Mouse (Mus musculus): ENCODE data around the gene Gbp2. TPM values are rescaled to one million over a fixed set of nuclear protein-coding genes. Genes with fewer than 3 reads are reported as not detected.
"Not testable (repeated sequence)": the region's sequence is repeated elsewhere in the genome, so short reads cannot be mapped to it uniquely, and the experiment has no call there.

The Gbp2 gene
- 1 to 10 TPM; 2.5 to 4.3 TPM for total RNA-seq (2021)
- long read RNA-seq, experiment 1, partial matches to known transcripts: 1 of 3 reads
- long read RNA-seq, experiment 1, other reads (novel, unspliced or antisense): 0 of 3 reads
- long read RNA-seq, experiment 2, transcript Gbp2-201 (11 exons, 2,516 nt): major isoform, 8 of 8 reads
- long read RNA-seq, experiment 2, partial matches to known transcripts: 0 of 8 reads
- long read RNA-seq, experiment 2, other reads (novel, unspliced or antisense): 0 of 8 reads

DNA sequence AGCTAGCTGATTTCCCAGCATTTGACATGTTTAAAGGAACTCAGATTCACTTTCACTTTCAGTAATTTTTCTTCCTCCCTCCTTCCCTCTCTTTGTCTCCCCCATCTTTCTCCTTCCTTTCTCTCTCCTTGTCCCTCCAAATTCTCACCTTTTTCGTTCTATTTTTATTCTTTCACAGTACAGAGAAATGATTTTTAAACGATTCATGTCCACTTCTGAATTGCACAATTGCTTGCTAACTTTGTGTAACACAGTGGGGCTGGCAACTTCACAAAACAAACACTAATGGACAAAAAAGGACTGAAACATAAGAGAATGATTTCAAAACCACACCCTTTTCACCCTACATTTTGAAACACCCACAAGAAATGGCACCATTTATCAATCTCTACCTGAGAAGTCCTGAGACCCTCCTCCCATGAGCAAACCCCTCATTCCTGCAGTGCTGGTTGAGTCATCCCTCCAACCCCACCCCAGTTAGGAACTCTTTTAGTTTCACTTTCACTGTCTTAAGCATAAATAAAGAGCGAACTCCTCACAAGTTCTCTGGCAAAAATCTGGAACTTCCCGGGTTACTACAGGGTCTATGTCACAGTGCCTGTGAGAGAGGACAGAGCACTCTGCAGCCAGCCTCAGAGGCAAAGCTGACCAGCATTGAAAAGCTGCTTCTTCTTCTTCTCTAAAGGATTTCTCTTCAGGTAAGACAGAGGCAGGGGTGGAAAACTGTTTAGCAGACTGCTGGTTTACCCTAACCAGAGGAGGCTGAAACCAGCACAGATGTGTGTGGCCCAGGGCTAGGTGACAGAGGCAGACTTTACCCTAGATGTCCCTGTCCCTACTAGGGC lies at the start of gene Gbp2:
Gbp2 (plus strand) TSS at position 492 of the 845 bp plus-strand sequence.
- DNase-seq: peak; percentile 8

DNA sequence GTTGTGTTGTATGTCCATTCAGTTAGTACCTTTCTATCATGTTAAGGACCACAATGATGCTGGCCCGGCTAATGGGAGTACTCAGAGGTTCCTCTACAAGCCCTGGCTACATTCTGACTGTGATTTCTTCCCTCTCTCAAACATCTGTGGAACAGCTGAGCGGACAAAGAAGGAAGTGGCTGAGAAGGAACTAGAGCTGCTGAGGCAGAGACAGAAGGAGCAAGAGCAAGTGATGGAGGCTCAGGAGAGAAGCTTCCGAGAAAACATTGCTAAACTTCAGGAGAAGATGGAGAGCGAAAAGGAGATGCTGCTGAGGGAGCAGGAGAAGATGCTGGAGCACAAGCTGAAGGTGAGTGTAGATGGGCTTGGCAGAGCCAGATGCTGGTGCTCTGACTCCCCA lies 49.7 kb upstream of the Gbp2 start:
- no peak for DNase-seq

DNA sequence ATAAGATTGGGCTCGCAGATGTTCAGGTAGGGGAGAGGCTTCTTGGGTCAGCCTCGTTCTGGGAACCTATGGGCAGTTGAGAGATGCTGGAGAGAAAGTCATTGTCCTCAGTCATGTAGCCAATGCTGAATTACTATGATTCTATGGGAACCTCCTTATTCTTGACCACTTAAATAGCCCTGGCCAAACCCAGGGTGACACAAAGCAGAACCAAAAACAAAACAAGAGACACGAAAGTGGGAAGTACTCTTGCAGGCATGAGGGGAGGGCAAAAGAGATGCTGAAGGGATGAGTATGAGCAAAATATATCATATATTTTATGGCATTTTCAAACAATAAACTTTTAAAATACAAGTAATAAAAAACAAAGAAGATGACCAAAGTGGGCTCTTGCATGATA lies 43.3 kb upstream of the Gbp2 start:
- no peak for DNase-seq

DNA sequence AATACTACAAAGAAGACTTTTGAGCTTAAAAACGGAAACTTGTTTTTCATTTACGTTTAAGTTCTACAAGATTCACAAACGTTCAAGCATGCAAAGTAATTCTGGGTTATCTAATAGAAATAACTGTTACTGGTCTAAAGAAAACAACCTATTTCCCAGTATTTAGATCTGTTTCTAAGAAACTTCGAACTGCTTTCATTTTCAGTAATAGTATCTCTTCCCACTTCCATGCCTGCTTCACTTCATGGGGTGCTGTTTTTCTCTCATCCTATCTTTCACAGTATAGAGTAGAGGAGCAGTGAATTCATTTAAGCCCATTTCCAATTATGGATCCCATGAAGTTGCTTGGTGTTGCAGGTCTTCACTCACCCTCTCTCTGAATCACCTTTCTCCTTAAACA lies 42.1 kb upstream of the Gbp2 start:
- no peak for DNase-seq

DNA sequence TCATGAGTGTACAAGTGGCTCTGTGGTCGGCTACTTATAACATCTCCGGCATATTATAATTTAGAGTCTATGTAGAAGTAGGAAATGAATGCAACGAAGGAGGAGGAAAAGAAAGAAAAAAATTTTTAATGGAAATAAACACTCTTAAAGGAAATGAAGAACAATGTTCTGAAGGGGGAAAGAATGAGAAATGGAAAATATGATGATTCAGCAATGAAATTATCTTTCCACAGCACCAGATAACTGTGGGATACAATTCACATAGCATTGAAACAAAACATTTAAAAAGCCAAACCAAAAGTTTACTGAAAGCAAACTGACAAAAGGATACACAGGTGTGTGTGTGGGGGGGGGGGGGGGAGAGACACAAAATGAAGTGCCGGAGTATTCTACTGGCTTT lies 37.3 kb upstream of the Gbp2 start:
- DNase-seq: no peak

DNA sequence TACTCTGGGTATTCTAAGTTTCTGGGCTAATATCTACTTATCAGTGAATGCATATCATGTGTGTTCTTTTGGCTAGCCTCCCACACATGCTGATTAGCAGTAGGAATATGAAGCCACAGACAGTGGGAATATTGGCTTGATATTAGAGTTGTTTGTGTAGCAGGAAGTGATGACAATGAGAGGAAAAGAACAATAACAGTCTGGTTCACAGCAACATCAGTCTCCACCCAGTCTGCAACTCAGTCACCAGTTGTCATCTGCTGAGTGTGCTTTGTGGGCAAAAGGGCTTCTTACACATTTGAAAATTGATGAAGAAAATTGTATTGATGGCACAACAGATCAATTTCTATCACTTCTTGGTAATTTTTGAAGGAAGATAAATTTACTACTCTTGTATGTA lies 33.0 kb upstream of the Gbp2 start:
- no peak for DNase-seq

DNA sequence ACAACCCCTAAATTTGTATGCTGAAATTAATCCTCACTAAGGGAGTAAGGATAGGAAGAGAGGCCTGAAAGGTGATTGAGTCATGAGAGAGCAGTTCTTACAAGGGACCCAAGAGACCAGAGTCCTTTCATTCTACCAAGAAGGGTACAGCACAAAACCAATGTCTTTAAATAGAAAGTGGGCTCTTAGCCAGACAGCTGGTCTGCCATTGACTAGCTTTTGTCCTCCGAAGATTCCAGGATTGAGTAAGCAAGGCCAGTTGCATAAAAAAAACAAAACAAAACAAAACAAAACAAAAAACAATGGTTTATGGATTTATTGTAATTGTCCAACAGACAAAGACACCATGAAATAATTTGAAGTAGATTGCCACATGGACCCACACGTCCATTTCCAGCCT lies 31.5 kb upstream of the Gbp2 start:
- DNase-seq: no peak

DNA sequence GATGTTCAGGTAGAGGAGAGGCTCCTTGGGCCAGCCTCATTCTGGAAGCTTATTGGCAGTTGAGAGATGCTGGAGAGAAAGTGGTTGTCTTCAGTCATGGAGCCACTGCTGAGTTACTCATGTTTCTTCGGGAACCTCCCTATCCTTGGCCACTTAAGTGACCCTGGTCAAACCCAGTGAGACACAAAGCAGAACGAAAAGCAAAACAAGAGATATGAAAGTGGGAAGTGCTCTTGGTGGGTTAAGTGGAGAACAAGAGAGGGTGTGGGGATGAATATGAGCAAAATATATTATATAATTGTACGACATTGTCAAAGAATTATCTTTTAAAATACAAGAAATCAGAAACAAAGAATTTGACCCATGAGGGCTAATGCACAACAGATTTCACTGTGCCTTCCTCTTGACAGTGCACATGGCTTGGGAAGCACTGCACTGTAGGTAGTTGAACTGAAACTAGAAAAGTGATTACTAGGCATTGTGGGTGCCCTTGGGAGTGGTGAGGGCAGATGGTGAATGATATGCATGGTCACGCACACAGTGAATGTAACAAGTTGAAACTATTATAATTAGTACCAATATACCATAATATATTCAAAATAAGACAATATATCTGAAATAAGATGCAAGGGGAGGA lies 29.9 kb upstream of the Gbp2 start:
- no peak for DNase-seq

DNA sequence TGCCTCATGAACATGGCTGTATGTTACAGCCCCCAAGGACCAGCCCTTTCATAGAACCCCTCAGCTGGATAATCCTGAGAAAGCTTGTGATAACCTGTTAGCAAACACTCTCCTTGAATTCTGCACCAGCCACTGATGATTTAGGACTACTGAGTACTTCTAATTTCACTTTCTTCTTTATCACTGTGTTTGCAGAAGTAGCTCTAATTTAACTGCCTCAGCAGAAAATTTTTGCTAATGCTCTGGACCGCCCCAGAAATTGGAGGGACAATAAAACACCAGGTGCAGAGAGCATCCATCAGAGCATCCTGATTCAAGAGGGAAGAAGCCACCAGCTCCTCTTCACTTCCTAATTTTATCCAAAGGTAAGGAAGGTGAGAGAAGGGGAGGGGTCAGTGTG lies 25.9 kb upstream of the Gbp2 start, which contains the start of gene Gbp2b:
Gbp2b (plus strand) TSS at position 301 of the 400 bp plus-strand sequence.
- DNase-seq: no peak

DNA sequence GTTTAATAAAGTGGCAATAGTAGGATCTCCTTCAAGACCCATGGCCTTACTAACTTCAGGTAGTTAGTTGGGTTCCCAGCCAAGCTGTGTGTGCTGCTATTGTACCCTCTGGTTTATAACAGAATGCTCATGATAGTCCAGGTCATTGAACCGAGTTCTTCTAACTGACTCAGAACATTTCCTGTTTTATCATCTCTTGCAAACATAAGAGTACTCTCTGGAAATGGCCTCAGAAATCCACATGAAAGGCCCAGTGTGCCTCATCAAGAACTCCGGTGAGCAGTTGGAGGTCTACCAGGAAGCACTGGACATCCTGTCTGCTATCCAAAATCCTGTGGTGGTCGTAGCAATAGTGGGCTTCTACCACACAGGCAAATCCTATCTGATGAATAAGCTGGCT lies 22.5 kb upstream of the Gbp2 start:
- DNase-seq: no peak

DNA sequence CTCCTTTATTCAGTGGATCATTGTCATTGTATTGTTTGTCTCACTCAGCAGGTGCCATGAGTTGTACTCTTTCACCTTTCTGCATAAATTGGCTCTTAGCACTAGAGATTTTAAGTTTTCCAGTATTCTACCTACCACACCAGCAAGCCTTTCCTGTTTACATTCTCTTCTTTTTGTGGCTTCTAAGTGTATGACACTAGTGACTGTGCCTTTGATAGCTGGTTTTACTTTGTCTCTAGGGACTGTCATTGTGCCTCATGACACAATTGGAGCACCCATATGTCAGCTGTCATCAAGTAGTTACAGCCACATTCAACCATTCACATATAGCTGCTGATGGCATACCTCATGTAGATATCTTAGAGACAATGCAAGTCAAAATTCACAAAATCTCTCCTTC lies 18.7 kb upstream of the Gbp2 start:
- no peak for DNase-seq

DNA sequence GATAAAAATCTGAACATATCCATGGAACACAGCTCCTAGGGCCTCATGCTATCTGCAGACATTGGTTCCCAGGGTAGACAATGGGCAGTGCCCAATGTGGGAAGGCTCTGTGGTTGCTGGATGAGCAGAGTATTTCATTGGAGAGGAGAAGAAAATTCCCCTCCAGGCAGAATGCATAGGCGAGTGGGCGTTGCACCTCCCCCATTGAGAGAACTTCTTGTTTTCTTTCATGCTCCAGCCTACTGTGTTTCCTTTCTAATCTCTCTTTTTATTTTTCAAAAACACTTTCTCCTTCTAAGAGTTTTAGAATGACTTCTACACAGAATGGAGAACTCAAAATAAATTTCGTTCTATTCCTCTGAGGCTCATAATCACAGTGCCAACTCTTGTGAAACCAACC lies 1.7 kb upstream of the Gbp2 start:
- no peak for DNase-seq

DNA sequence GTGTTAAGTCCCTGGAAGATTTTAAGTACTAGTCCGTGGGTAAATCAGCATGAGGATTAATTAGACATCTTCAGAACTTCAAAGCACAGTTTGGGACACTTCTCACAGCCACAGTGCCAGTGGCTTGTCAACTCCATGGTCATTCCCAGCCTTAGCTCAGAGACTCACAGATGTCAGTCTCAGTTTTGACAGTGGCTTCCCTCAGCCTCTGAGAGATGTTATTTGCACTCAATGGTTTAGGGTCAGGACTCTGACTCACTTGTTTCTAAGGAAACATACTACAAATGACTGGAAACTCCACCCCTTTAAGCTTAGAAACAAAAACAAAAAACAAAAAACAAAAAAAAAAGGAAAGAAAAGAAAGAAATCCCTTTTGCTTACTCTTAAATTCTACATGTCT lies 796 bp upstream of the Gbp2 start:
- no peak for DNase-seq

DNA sequence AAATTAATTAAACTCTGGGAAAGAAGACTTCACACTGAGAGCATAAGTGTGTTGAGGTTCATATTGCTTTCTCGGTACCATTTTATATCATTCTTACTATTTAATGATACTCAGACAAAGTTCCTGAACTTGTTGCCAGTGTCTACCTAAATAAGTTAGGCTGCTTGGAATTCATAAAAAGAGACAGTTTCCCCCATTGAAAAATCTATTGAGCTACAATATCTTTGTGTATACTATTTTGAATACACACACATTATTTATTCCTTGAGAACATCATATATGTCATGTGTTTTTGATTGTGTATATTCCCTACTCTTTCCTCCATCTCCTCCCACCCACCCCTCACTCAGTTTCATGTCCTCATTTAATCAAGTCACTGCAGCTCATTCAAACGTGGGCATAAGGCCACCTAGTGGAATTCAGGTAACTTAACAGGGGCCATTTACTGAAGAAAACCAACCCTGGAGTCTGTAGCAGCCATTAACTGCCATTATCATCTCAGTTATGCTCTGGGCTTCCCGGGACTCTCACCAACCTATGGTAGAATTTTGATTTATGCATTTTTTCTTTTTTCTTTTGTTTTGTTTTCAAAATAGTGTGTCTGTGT lies 657 bp downstream of the Gbp2 start:
- DNase-seq: no peak

DNA sequence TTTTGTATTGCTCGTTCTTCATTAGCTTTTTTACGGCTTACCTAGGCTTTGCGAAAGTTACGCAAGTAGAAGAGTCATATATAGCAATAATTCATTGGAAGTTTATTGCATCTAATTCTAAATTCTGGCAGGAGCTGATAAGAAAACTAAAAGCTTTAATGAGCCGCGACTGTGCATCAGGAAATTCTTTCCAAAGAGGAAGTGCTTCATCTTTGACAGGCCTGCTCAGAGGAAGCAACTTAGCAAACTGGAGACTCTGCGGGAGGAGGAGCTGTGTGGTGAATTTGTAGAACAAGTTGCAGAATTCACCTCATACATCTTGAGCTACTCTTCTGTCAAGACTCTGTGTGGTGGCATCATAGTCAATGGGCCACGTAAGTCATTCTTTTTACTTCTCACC lies 10.0 kb downstream of the Gbp2 start:
- DNase-seq: no peak

DNA sequence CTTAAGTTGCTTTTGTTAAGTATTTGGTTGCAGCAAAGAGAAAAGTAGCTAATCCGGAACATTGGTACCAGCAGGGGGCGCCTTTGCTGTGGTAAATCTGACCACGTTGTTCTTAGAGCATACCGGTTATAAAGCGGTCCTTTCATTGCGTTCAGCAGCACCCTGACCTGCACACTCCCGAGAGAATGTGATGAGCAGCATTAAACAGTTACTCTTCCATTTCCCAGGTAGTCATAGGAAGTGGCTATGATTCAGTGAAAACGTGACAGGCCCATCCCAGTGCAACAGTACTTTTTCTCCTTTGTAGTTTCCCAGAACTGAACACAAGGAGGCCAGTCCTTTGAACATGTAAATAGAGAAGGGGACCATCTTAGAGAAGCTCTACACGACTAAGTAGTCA lies 19.8 kb downstream of the Gbp2 start:
- DNase-seq: no peak

DNA sequence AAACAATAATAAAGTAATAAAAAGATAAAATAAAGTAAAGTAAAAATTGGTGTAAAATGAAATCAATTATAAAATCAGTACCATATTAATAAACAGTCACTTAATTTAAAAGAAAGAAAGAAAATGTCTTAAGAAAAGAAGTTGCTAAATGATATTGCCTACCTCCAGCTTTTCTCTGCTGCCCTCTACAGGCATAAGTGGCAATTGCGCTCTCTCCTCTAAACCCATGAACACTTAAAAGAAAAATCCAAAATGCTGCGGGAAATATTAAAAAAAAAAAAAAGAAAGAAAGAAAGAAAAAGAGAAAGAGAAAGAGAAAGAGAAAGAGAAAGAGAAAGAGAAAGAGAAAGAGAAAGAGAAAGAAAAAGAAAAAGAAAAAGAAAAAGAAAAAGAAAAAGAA lies 25.5 kb downstream of the Gbp2 start:
- not testable (repeated sequence) for DNase-seq

DNA sequence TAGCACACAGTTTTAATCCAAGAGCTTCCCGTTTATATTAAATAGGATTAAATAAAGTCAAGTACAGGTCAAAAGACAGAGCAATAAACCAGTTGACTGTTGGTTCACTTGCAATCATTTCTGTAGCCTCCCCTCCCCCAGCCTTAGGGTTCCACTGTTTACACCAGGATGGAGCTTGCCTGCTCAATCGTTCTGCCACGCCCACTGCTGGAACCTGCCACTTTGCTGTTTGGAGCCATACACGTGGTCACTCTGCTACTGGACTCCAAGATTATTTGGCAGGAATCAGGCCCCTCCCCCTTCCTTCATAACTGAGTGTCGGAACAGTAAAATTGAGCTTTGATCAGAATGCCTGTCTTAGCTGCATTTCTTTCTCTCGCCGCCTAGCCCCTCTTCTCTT lies 27.4 kb downstream of the Gbp2 start:
- DNase-seq: not testable (repeated sequence)

DNA sequence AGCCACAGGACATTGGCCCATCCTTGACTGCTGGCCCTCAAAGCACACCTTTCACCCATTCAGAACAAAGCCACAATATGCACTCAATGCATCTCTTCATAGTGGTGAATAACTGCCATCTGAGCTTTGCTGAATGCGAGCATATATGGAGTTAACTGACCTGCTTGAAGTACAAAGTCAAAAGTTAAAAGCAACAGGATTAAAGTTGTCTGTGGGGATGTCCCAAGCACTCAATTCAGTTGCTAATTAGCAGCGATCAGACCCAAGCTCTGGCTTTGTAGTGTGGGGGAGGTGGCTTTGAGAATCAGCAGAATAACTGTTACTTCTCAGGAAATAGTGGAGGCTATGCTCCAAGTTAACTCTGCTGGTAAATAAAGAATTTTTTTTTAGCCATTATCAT lies 29.8 kb downstream of the Gbp2 start:
- DNase-seq: no peak

DNA sequence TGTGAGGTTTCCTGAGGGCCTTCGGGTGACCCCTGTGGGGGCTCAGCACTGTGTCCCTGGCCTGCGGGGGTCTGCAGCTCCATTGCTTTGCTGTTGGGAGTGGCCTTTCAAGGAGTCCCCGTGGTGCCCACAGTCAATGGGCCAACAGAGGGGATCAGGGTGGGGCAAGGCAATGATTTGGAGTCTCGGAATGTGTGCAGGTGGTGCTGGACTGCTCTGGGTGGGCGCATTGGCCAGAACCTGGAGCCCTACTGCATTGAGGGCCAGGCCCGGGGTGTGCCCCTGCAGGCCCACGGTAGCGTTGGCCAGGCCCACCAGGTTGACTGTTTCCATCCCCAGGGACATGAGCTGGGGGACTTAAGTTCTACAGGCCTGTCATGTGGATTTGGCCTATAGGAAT lies 44.3 kb downstream of the Gbp2 start:
- no peak for DNase-seq

DNA sequence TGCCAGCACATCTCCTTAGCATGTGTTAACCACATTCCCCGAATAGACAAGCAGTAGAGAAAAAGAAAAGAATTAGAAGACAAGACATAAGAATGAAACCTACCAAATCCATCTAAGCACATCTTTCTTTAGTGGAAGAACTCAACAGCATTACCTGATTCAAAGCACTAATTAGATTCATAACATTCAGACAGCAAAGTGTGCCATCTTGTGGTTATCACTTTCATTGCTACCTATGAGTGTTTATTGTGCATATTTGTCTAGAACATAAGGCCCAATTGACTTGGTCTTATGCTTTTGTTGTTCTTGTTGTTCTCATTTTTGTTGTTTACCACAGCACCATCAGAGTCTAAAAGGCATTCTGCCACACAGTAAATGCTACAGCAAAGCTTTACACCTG lies 54.2 kb downstream of the Gbp2 start:
- no peak for DNase-seq

All from gastrocnemius, postnatal 25 days (tissue).